Mouse (Mus musculus) heart, postnatal 10 days (tissue): ENCODE measurements around the gene Ints13. TPM values are rescaled to one million over a fixed set of nuclear protein-coding genes. Genes with fewer than 3 reads are reported as not detected.

ENCODE experiments used
- DNase-seq, 2 experiments: peaks; one replicate each; pipeline ENCODE4 v3.0.0; 2021
- intact Hi-C: fragments of 180-260 bp; cut with DNase I; formaldehyde crosslinking; loops from one replicate; pipeline ENCODE4 v1.15.1; 2025
- total RNA-seq, 2 experiments: library from RNA; stranded (reverse); gene quantifications; 2 replicates each; pipeline ENCODE4 v1.2.3; 2021

Ints13 gene
- total RNA-seq, 2 experiments from 2014 or later: 22.7 to 27.6 TPM

DNA sequence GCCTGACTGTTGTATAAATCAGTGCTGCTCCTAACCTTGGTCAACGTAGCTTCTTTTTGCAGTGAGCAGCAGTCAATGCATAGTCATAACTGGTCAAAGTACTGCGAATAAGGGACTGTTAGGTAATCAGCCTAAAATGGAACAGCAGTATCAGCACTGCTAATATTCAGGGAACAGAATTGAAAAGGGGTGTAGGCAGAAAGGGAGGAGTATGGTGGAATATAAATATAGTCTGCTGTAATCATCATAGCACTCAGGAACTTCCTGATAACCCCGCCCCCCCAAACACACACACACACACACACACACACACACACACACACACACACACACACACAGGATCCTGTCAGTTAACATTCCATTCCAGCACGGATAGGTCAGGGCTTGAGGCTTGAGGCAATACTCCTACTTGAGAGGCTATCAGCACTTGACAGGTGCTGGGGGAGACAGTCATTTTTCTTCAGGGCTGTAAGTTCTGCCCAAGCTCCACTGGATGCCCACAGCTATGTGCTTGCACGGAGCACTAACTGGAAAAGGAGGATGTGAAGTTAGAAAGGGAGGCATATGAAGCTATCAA, 32.3 kb downstream of the Ints13 start:
- peak; percentile 41 to 57 for DNase-seq
- intact Hi-C loops: loop anchor here (5.0 kb wide), 1 partner anchor 133 kb away; no protein-coding TSS in a partner anchor

DNA sequence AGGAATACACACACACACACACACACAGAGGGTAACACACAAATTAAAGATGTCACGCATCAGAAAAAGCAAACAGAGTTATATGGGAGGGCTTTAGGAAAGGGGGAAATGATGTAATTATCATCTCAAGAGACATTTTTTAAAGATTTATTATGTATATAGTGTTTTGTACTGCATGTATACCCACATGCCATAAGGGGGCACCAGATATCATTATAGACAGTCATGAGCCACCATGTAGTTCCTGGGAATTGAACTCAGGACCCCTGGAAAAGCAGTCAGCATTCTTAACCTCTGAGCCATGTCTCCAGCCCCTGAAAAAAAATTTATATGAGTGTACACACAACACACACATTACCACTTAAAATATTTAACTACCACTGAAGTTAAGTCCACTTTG, 33.0 kb downstream of the Ints13 start:
- intact Hi-C loops: loop anchor here (5.0 kb wide), 2 partner anchors 42 to 132 kb away; partner anchors contain the start of gene Itpr2
- no peak for DNase-seq

DNA sequence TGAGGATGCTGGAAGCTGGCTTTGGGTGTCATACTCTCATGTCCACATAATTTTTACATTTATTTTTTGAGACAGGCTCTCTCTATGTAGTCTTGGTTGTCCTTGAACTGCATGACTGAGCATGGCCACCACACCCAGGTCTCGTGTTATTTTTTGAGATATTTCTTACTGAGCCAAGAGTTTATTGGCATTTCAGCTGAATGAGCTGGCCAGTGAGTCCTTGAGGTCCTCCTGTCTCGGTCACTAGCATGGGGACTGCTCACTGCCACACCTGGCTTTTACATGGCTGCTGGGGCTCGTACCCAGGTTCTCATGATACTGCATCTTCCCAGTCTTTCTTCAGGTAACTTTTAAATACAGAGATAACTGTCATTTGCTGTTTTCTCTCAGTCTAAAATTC, 37.2 kb downstream of the Ints13 start:
- intact Hi-C loops: loop anchor here (5.0 kb wide), 1 partner anchor 38 kb away; the partner anchor contains the start of gene Itpr2
- DNase-seq: no peak

DNA sequence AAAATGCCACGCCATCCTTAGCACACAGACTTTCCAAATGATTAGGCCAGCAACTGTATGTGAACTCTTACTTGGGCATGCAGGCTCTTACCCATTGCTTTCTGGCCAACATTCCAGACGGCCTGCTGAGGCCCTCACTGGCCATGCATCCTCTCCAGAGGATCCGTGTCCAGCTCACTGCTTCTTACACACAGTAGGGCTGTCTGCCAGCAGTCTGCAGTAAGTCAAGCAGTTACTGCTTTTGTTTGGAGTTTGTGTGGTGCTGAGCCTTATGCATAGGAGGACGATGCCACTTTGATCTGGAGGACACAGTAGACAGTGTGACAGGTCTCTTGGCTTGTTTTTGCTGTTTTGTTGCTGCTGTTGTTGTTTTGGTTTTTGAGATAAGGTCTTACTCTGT, 39.0 kb downstream of the Ints13 start:
- intact Hi-C loops: no loop called here
- peak; percentile 23 to 35 for DNase-seq

DNA sequence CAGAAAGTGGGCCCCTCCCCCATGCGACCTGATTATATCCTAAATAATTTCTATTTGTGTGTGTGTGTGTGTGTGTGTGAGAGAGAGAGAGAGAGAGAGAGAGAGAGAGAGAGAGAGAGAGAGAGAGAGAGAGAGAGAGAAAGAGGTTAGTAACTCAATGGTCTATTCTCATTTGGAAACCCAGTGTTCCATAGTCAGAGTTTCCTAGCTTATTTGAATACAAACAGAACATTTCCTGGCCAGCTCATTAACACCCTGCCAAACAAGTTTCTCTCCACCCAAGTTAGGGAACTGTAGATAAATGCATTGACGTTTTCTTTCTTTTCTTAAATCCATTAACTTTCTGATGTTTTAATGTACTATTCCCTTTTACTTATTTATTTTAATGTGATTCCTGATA, 39.6 kb downstream of the Ints13 start:
- intact Hi-C loops: no loop called here
- no peak for DNase-seq

DNA sequence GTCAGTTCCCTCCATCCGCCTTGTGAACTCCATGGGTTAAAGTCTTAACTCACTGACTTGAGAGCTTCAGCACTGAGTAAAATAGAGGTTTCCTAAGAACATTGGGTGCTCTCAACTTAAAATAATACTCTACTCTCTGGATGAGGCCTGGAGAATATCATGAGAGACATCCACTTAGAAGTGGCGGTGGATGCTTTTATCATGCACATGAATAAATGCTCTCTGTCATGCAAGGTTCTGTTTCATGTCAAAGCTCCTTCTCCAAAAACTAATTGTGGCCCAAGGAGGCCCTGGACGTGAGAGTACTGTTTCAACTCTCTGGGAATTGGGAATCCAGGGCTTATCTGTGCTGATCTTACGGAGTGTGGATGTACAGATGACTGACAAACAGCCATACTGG, 40.5 kb downstream of the Ints13 start:
- no peak for DNase-seq
- intact Hi-C loops: no loop called here

DNA sequence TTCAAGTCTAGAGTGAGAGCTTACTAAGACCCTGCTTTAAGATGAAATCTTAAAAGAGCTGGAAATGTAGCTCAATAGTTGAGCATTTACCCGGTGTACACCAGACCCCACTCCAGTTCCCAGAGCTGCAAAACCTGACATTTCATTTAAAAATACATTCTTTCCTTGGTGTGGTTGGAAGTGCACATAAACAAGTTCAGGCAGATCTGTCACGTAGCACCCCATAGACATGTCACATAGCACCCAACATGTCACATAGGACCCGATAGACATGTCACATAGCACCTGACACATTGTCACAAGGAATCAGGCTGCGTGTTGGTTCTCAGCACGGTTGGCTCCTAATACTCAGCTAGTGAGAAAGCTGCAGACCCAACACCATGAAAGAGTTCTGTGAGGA, 42.1 kb downstream of the Ints13 start:
- DNase-seq: no peak
- intact Hi-C loops: no loop called here

DNA sequence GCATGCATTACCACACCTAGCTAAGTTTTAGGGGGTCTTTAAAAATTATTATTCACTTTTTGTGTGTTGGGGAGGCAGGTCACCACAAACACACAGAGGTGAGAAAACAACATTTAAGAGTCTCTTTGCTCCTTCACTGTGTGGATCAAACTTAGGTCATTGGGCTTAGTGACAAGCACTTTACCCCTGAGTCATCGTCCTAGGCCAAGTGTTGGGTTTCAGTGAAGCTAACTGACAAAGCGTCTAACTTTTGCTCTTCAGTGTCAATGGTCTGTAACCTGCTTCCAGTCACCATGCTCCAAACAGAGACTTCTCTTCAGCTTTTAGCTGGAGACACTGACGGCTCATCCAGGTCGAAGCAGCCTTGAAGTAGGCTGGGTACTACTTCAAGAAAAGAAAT, 44.5 kb downstream of the Ints13 start:
- DNase-seq: no peak
- intact Hi-C loops: no loop called here

DNA sequence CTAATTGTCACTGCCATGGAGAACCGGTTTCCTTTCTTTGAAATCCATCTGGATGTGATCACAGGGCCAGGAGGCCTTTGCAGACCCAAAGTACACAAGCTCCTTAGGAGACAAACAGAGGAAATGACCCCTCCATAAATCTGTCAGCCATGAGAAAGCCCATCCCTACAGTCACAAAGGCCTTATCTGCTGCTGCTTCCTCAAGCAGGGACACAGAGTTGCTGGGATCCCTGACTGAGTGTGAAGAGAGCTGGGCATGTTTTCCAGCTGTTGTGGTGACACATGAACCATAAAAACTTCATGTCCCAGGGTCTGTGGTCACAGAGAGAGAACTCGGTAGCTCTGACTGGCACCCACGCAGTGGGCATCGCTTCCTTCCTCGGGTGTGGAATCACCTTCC, 46.9 kb downstream of the Ints13 start:
- intact Hi-C loops: no loop called here
- peak; percentile 18 to 40 for DNase-seq

DNA sequence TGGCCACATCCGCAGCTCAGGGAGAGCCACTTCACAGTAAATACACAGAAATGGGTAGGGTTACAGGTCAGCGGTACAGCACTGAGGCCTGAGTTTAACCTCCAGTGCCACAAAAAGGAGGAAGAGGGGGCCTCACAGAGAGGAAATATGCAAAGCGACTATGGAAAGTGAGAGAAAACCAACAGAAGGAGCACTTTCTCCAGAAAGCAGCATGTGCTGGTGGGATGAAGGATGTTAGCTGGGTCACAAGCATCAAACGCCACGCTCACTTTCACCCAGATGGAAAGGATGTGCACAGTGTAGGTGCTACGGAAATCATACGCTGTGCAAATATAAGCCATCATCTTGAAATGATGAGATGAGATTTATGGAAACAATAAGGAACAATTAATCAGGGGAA, 47.3 kb downstream of the Ints13 start:
- no peak for DNase-seq
- intact Hi-C loops: no loop called here

DNA sequence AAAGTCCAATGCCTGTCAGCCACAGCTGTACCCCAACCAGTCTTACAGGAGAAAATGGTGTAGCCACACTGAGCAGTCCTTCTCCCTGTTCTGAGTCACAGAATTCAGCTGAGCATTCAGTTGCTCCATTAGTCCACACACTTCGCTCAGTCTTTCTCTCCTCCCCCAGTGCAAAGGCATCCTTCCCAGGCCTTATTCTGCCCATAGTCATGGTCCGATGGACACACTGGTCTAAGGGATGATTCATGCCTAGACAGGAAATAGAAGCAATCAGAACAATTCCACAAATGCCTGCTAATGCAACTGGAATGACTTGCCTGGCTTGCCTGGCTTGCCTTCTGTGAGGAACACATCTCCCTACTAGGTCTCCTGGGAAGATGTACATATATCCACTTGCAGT, 50.1 kb downstream of the Ints13 start:
- no peak for DNase-seq
- intact Hi-C loops: no loop called here

DNA sequence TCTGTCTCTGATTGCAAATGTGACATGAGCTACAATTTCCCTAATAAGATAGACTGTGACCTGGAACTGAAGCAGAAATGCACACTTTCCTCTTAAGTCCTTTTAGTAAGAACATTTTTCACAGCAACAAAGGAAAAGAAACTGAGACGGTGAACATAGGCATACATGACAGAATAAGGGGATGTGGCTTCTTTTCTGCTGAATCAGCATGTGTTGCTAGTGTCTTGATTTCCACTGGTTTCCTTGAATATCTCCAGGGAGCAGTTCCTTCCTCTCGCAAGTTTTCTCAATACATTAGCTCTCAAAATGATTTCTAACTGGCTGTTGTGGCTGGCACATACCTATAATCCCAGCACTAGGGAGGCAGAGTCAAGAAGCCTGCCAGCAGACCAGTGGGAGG, 52.1 kb downstream of the Ints13 start:
- intact Hi-C loops: no loop called here
- DNase-seq: no peak

DNA sequence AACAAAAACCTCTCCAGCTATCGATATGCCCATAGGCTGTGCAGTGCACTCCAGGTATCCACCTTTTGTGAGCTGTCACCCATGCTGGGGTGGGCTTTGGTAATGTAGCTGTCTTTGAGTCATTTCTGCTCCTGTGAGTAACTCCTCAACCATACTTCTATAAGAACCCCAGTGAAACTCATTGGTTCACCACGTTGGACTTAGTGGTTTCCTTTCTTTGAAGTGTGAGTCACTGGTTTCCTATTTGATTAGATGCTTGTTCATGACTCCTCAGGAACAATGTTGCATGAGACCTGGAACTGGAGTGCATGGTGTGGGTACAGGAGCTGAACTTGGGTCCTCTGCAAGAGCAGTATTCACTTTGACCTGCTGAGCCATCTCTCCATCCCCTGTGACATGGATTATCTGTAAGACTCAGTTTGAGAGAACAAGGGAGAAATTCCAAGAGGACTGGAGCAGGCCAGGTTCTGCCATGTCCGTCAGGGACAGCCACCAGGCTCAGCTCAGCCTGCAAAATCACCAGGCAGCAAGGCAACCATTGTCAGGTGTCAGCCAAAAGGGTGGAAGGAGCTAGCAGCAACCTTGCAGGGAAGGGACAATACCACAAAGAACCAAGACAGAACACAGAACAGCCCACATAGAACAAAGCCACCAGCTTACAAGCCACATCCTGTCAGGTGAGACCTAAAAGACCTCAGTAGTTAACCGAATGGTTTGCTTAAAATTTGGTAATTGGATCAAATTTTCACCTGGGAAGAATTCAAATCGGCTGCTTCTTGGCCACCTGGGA, 56.0 kb downstream of the Ints13 start:
- intact Hi-C loops: no loop called here
- no peak for DNase-seq

DNA sequence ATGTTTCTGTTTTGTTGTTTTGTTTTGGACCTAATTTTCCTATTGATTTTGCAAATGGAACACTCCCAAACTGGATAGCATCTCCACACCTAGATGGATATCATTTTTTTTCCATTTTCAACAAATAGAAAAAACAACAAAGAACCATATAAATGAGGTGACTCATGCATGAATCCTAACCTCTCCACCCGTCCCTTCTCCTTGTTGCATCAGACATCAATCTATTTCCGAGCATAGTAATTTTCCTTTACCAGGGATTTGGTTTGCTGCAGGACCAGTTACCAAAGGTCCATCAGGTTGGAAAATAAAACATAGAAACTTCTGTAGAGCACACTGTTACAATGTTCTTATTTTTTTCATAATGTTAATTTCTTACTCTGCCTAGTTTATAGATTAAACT, 58.6 kb downstream of the Ints13 start:
- intact Hi-C loops: no loop called here
- DNase-seq: no peak

DNA sequence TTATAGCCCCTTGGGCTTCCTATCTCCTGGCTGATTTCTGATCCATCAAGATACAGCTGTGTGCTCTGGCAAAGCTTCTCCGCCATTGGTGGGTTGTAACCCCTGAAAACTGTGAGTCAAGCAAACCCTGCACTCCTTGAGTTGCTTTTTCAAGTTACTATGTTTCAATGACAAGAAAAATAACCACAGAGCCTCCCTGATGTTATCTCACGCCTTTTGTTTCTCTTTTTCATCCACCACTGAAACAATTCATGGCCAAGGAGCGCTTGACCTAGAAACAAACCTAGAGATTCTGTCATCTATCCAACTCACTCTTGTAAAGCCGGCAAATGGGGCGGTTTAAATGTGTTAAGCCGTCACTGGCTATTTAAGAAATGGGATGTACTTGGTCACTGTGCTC, 61.7 kb downstream of the Ints13 start:
- no peak for DNase-seq
- intact Hi-C loops: no loop called here

DNA sequence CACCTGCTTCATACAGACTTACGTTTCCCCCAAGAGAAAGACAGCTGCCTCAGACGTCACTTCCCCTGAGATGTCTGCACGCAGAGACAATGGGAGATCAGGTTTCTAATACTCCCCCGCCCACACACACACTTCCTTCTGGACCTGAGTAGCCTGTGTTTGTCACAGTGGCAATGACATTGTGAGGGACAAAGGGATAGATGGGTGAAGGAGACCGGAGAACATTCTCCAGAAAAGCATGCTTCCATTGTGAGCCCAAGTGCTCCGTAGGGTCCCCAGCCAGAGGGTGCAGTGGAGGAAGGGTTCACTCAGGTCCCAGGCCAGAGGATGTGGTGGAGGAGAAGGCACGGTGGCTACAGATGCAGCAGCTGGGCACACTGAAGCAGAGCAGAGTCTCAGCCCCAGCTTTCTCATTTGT, 63.1 kb downstream of the Ints13 start:
- peak; percentile 41 to 54 for DNase-seq
- intact Hi-C loops: no loop called here

DNA sequence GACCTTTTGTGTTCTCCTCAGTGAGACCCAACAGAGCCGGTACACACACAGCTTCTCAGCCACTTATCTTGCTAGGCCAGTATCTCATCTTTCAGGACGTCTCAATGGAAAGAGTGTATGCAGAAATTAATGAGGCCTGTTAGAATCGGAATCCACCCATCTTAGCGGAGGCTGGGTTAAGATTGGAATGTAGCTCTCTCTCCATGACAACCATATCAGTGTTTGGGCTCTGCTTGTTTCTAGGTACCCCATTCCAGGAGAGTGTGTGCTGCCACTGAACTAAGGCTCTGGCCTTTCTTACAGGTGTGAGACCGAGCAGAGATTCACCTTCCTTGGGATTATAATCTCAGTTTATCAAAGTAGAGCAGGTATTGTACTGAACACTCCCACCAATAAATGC, 63.7 kb downstream of the Ints13 start:
- intact Hi-C loops: no loop called here
- DNase-seq: no peak

DNA sequence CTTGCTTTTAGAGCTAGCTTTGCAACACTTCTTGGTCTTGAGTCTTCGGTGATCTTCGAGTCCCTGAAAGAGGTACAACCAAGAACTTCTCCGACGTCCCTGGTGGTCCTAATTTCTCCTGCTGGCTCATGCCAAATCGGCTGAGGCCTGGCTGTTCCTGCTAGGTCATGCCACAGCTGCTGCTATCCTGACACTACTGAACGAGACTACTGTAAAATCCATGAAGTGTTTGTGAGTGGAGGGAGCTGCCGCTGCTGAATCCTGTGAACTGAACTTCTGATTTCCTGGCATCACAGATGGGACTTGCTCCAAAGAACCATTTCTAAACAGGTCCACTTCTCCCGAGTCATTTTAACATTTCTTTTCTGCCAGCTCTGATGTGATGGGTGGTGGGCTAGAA, 64.3 kb downstream of the Ints13 start:
- intact Hi-C loops: no loop called here
- no peak for DNase-seq

DNA sequence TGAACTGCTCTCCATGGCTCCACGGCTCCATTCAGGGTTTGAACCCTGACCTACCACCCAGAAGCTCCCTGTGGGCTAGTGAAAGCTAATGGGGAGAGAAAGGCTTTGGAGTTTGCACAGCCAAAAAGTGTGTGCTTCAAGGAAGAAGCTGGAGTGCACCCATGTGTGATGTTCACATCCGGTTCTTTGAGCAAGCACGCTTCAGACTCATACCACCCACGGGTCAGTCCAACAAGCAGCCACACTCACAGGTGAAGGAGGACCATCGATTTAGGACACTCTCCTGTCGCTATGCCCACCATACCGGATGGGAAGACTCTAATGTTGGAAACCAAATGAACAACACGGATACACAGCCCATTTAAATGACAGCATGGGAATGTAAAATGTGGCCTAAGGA, 66.1 kb downstream of the Ints13 start:
- DNase-seq: no peak
- intact Hi-C loops: no loop called here

DNA sequence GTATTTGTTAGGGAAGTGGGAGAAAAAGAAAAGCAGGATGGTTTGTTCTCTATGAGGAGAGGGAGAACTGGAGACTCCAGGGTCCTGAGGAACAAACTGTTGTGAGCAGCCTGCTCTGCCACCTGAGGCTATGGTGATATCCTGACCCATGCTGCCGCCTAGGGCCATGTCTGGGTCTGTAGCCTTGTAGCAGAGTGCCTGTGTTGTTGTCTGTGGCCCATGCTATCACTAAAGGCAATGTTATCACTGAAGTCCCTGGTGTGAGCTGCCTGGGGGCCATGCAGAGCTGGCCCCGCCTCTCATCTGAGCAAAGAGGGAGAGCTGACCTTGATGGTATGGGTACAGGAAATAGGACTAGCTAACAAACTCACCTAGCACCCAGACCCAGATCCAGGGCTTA, 67.7 kb downstream of the Ints13 start:
- no peak for DNase-seq
- intact Hi-C loops: no loop called here

DNA sequence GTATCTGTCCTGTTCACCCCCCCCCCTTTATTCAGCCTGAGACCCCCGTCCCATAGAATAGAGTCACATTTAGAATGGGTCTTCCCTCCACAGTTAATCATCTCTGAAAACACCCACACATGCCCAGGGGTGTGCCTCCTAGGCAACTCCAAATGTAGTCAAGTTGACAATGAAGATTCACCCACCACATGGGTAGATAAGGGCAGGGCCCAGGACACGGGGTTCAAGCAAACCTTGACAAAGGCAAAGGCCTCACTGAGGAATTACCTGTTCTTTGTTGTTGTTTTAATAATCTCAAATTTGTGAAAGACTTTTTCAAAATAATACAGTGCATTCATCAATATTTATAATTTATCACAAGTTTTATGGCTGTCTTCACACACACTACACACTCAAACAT, 73.2 kb downstream of the Ints13 start:
- no peak for DNase-seq
- intact Hi-C loops: loop anchor here (5.0 kb wide), 2 partner anchors 38 to 138 kb away; partner anchors contain the start of genes Med21 and Tm7sf3

DNA sequence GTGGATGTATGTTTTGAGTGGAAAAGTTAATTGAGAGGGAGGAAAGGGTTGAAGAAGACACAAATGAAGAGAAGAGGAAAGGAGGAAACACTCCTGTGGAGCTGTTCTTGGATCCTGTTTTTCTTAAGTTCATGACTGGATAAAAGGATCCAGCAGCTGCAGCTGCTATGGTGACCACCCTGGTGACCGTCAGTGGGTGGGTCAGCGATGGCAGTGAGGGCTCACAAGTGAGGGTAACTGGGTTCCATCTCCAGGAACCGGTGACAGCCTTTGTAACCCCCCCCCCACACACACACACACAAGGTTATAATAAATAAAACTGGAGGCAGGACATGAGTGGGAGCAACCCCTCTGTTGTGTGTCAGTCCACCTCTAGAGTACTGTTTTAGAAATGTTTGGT, 74.8 kb downstream of the Ints13 start:
- intact Hi-C loops: loop anchor here (2.0 to 5.0 kb wide), 4 partner anchors 39 to 139 kb away; partner anchors contain the start of genes Fgfr1op2, Ints13, Med21 and Tm7sf3
- DNase-seq: no peak
